Mouse (Mus musculus) cerebellum, adult 2 months (tissue): ENCODE data around the gene Tln1.

ENCODE experiments used
- CTCF ChIP-seq: fragments of 200-500 bp; IDR thresholded peaks from 2 replicates; pipeline ENCODE4 v1.5.1; 2011; ENCODE audit warnings: low read depth, mild to moderate bottlenecking, control low read depth, low read length, moderate library complexity, borderline replicate concordance; ENCODE audit not compliant: insufficient read depth
- POLR2A ChIP-seq: fragments of 200-500 bp; IDR thresholded peaks from 2 replicates; pipeline ENCODE4 v1.6.1; 2011; ENCODE audit warnings: low read length, control low read depth, borderline replicate concordance; ENCODE audit not compliant: insufficient read depth

GRCm38 (mm10) chr4:43512653-43513052 lies 49.8 kb downstream of the Tln1 start:
- no peak for TF ChIP-seq POLR2A
- TF ChIP-seq CTCF = no peak
